Mouse (Mus musculus) kidney, postnatal 10 days (tissue): ENCODE results near the gene Pramel7.
"Not testable (repeated sequence)": the region's sequence is repeated elsewhere in the genome, so short reads cannot be mapped to it uniquely, and the experiment has no call there.

Experiments
- DNase-seq: peaks from one replicate; pipeline ENCODE4 v3.0.0; 2021; ENCODE audit warnings: mixed read lengths

Gene Pramel7

GRCm38 (mm10) chr2:87496993-87497392, at the start of gene Pramel7:
Gene Pramel7, minus strand, starts transcription at chr2:87497093.
- DNase-seq, result not testable (repeated sequence)

- no peak for DNase-seq
Observed at GRCm38 (mm10) chr2:87545442-87545841, 48.5 kb upstream of the Pramel7 start, which contains the start of gene Olfr1128. Gene Olfr1128, minus strand, starts transcription at chr2:87545542.

GRCm38 (mm10) chr2:87534826-87535225, 37.9 kb upstream of the Pramel7 start:
- DNase-seq, result no peak

- DNase-seq, result no peak
Observed at GRCm38 (mm10) chr2:87531496-87531895, 34.6 kb upstream of the Pramel7 start, which contains the start of gene Olfr153. Gene Olfr153, plus strand, starts transcription at chr2:87531796.

GRCm38 (mm10) chr2:87525899-87526616, 29.2 kb upstream of the Pramel7 start:
- not testable (repeated sequence) for DNase-seq

GRCm38 (mm10) chr2:87520651-87521050, 23.8 kb upstream of the Pramel7 start:
- no peak for DNase-seq

- DNase-seq, result no peak
Observed at GRCm38 (mm10) chr2:87516581-87516980, 19.7 kb upstream of the Pramel7 start.

- no peak for DNase-seq
Observed at GRCm38 (mm10) chr2:87515457-87516060, 18.7 kb upstream of the Pramel7 start.

- DNase-seq, result no peak
Observed at GRCm38 (mm10) chr2:87515046-87515445, 18.2 kb upstream of the Pramel7 start.

- DNase-seq, result no peak
Observed at GRCm38 (mm10) chr2:87506265-87506664, 9.4 kb upstream of the Pramel7 start, which contains the start of gene Pramel6. Gene Pramel6, plus strand, starts transcription at chr2:87506565.

GRCm38 (mm10) chr2:87482276-87482675, 14.6 kb downstream of the Pramel7 start:
- DNase-seq, result no peak

GRCm38 (mm10) chr2:87481158-87481557, 15.7 kb downstream of the Pramel7 start:
- no peak for DNase-seq

GRCm38 (mm10) chr2:87480207-87480606, 16.7 kb downstream of the Pramel7 start:
- DNase-seq, result no peak

- no peak for DNase-seq
Observed at GRCm38 (mm10) chr2:87461769-87462168, 35.1 kb downstream of the Pramel7 start.

- no peak for DNase-seq
Observed at GRCm38 (mm10) chr2:87453662-87454061, 43.2 kb downstream of the Pramel7 start, which contains the start of gene Olfr1126. Gene Olfr1126, plus strand, starts transcription at chr2:87453962.
